Mouse (Mus musculus) gastrocnemius, postnatal 10 days (tissue): ENCODE measurements at regions not wholly inside any gene's neighbourhood (a gene's known extent, or its start where the extent isn't known, plus 50 kb on each side); places are given as distances from the start of the nearest gene placed in this dataset.

Experiments
- DNase-seq: peaks from one replicate; pipeline ENCODE4 v3.0.0; 2021; ENCODE audit warnings: mixed read lengths

DNA sequence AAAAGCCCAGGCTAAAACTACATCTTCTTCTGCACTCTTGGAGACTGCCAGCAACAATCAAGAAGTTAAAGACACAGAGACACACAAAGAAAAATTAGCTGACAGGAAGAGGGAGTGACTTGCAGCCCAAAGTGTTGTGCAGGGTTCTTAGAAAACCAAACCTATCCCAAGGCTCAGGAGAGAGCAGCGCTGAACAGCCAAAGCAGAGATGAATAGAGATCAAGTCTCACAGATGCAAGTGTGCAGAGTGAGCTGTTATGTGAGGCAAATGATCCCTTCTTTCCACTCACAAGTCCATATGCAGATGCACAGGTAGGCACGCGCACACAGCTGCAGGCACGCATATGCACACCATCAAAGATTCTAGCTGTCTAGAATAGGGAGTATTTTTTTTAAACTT lies 318.0 kb upstream of the Npvf start:
- DNase-seq = no peak

DNA sequence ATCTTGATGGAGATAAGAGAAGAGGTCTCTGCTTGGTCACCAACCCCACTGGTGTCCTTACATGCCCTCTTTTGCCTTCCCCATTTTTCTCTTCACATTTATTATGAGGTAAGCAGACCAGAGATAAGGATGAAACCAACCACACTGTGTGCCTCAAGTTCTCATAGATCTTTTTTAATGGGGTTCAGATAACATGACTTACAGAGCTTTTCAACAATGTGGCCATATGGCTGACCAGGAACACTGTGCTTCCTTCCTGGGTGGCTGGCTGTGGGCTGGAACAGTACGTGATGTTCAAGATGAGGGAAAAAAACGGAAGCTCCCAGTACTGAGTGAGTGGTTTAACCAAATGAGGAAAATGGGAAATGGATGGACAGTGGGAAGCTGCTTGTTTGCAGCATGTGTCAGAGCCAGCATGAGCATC lies 319.0 kb upstream of the Npvf start:
- no peak for DNase-seq

DNA sequence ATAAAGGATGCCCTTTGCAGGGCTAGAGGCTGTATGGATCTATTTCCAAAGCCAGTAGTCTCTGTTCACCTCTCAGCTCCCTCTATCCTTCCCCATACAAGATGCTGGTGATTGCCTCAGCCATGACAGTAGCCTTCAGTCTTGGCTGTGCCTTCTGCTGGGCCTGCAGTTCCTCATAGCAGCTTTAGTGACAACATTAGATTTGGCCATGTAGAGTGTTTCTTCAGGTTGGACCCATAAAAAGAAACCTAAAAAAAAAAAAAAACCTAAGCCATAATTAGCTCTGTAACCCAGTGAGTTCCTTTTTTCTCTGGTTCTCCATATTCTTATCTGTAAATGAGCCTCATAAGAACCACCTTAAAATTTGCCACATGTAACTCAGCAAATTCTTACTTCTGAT lies 319.6 kb upstream of the Npvf start:
- no peak for DNase-seq

DNA sequence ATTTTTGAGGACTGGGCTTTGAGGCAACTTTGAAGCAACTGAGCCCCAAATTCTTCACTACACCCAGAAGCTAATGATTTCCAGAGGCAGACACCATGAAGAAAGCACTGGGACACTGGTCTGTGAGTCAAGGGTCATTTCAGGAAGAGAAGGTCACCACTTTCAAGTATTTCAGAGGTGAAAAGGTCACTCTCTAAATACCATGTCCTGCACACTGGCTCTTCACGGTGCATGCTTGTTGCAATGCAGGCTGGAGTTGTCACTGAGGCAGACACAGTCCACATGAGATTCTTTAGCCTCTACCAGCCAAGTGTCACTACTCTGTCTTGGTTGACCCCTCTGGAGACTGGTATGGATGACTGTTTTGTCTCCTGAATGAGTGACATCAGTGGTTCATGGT lies 320.7 kb upstream of the Npvf start:
- DNase-seq = no peak

DNA sequence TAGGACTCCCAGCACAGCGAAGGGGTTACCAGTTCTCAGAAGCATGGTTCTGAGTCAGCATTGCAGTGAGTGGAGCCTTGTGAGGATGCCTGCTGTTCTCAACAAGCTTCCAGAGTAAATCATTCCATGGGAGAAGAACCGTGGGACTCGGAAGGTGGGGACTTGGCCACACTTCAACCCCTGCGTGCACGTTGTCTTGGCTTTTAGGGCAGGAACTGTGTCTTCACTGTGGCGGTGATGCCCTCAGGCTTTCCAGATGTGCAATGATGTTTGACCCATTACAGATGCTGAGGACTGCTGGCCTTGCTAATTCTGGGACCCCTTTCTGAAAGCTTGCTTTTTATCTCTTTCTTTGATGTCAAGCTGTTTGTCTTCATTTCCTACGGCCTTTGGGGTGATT lies 322.7 kb upstream of the Npvf start:
- no peak for DNase-seq

DNA sequence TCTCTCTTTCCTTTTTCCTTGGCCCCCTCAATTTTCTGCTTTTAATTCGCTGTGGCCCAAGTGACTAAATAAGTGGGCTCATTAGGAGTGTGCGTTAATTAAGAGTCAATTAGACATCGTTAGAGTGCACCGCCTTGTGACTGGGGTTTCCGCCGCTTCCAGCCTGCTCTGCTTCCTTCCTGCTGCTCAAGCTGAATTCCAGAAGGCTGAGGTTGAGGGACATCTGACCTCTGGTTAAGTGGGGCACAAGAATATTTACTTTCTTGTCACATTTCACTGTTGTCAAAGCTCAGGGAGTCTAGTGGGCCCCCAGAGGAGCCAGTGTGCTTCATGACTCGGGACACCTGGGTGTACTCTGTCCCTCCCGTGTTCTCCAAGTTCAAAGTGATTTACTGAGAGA lies 323.1 kb upstream of the Npvf start:
- no peak for DNase-seq

DNA sequence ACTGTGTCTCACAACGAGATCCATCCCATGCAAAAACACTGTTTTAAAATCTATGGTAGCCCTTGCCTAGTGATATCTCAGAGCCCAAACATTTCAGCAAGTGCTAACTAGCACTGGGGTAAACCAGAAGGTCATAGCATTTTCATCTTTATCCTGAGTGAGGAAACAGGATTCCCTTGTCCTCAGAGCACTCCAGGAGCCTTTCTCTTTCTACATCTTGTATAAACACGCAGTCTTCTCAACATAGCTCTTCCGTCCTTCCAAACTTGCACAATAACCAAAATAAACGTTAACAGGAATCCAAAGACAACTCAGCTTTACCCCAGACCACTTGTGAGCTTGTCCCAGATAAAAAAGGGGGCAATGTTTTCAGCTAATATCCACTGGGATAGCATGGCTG lies 323.8 kb upstream of the Npvf start:
- DNase-seq = no peak

DNA sequence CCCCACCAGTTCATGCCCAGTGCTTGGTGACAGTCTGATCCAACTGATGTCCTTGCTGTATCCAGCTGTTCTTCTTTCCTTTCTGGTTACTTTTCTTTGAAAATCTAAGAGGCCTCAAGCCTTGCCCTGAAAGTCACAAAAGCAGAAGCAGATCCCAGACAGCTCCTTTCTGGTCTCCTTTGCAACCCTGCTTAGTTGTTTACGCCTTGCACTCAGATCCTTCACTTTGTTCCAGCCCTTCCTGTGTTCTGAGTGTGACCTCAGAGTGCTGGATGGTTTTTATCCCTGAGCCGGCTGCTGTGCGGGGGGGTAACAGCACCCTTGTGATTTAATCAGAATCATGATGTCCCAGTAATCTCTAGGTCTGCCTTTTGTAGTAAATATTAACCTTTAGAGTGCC lies 324.3 kb upstream of the Npvf start:
- DNase-seq = no peak

DNA sequence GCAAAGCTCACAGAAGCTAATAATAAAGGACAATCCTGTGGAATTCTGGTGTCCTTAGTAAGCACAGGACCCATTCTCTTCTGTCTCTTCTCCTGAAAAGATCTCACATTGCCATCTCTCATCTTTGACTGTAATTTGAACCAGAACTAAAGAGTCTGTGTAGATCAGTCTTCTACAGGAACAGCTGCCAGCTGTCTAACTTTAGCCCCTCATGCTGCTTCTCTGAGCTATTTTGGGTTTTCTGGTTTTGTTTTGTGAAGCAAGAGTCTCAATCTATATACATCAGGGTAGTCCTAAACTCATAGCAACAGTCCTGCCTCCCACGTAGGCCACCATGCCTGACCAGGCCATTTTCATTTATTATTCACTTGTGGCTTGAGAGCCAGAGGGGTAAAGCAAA lies 325.5 kb upstream of the Npvf start:
- DNase-seq = no peak

DNA sequence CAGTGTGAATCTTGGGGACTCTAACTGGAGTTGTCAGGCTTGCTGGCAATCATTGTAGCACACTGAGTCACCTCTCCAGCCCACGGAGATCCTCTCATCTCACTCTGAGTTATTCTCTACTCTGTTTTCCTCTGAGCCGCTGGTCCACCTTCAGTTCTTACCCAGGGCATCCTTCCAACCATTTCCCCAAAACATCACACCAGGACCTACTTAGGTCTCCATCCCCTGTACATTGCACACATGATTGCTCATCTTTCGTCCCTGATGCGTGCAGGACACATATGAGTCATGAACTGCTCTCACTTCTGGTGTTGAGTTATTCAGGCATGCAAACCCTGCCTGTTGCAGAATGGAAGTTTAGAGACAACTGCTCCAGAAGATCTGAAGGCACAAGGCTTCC lies 326.1 kb upstream of the Npvf start:
- no peak for DNase-seq

DNA sequence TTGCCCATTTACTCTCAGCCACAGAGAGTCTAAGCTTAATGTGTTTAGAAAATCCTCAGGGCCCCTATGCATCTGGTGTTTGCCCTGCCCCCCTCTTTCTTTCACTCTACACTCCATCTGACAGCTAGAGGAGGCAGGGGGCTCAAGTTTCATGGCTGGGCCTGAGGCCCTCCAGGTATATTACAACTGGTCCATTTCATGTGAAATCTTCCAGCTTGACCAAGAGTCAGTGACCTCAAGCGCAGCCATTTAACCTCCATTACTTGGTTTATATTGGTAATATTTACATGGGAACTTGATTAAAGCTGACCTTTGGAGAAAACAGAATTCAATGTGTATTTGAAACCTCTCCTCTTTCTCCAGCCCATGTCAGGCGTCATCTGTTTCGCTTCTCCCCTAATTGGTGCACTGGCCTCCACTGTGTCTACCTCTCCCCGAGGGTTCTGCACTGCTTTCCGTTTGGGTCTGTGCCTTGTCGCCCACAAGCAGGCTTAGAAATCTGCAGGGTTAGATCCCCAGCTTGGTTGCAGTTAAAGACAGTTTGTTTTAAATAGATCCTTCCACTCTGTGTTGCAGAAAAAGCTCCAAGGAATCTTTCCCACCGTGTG lies 327.6 kb upstream of the Npvf start:
- no peak for DNase-seq

DNA sequence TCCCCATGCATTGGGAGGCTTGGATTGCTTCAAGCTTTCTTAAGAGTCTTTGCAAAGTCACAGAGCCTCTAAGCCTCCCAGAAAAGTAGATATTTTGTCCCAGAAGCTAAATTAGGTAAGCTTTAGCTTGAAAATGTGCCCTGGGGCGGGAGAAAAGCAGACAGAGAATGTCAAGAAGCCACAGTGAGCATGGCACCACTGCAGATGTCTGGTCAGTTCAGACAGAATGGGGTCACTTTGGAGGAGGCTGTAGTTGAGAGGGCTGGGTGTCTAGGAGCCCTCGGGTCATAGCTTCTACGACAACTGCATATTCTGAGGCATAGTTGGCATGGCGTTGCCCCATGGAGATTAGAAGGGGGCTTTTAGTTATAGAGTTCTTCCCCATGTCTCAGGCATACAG lies 328.6 kb upstream of the Npvf start:
- DNase-seq = no peak

DNA sequence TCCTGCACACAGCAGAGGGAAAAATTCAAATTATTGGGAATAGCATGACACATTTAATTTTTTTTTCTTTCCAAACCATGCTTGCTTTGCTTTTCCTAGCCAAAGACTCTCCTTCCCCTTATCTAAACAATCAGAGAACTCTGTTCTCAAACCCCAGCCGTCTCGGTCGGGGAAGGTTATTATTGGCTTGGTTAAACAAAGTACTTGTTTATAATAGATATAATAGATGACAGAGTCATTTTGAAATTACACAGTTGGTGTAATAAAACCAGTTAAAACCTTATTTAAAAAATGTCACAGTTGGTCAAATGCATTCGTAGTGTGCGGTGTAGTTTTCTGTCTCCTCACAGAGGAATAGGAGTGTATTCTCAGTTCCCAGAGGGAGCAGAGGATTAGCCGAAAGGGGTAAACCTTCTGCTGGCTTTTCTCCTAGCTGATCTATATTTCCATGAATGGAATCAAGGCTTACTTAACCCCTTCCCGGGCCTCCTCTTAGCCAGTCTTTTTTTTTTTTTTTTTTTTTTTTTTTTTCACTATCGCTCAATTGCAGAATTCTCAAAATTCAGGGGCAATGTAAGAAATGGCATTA lies 329.4 kb upstream of the Npvf start:
- no peak for DNase-seq

DNA sequence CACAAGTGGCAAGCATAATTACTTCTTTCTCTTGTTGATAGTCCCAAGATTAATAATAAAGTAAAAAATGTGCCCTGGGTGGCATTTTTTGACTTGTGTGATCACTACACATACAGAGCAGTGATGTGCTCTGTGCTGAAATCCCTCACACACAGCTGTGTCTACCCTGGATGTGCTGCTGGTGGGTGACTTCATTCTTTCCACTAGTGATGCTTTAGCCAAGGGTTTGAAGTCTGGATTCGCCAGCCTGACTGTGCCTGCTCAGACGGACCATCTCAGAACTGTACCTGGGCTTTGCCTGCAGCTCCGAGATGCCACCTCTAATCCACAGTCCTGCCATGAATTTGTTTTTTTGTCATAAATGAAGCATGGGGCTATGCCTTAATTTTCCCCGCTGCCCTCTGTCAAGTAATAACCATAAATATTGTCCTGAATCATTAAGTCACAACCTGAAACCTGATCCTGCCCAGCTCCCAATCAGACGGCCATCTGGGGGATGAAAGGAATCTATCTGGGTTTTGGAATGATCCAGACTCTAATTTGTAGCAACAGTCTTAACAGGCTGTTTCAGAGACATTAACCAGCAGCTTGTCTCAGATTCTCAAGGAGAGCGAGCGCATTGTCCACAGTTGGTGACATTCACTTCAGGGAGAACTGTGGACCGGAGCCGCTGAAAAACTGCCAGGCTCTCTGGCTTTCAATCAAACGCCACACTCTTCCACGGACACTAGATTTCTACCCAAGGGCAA lies 330.1 kb upstream of the Npvf start:
- DNase-seq = no peak

DNA sequence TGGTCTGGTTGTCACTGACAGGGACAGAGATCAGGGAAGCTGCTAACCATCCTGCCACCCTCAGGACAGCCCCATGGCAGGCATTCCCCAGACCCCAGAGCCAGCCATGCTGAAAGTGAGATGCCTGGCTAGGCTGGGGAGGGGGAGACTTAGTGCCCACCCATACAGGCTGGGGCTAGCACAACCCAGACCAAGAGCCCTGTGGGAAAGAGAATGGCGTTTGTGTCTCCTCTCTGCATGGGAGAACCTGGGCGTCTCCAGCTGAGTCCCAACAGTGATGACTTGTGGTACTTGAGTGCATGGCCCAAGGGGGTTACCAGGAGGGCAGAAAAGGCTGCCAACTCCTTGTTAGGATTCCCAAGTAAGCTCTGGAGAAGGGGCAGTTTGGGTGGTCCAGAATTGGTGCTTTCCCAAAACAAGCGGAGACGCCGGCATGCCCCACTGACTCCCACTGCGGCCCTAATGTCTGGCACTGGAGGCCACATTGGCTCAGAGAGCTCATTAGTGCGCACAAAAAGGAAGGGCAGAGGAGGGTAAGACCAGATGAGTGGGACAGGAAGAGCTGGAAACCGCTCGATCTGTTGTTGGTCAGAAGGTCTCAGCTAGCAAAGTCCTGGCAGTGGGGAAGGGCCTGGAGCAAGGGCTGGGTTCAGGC lies 332.2 kb upstream of the Npvf start:
- DNase-seq = no peak

DNA sequence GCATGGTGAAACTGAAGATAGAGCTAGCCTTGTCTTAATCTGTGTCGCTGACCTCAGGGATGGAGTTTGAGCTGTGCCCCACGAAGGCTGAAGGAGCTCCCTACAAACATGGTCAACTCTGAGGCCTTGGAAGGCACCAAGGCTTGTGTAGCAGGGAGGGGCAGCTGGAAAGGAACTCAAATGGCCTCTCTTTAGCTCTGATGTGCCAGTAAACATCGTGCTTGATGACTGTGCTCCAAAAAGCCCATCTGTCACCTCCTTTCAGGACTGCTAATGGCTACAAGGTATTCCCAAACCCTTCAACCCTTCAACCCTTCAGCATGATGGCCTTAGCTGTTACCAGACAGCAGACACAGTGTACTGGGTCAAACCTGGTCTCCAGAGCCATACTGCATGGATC lies 334.3 kb upstream of the Npvf start:
- no peak for DNase-seq

DNA sequence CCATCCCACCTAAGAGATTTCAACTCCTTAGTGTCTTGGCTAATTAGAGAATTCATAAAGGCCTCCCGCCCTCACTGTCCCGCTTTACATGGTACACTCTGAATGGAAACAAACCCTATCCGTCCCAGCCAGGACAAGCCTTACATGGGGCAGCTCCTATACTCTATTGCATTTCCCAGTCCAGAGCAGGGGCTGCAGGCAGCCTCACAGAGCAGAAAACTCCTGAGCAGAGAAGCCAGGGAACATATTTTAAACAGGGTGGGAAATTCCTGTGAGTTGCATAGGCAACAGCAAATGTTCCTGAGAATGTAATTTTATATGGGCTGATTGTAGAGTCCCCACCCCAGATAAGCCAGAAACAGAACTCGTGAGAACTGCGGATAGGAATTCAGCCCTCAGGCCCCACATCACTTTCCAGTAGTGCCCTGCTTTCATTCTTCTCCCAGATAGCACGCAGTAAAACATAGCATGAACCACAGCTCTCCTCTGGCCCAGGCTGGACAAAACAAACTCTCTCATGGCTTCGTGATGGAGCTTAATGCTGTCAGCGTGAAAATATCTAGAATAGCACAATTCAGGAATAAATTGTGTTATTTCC lies 337.4 kb upstream of the Npvf start:
- DNase-seq = no peak

DNA sequence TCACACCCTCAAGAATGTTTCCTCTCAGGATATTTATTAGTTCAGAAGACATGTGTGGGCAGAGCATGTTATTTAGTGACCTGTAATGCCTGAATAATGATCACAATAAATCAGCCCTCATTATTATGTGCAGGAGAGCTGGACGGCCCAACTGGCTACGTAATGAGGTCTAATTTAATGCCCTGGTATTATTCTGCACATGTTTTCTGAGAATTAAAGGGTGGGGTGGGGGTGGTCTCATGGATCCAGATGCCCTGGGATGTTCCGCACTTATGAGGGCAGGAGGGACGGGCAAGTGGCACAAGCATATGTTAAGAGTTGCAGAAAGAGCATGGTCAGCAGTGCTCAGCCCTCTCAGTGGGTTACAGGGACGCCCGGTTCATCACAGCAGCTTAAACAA lies 339.7 kb upstream of the Npvf start:
- DNase-seq = no peak

DNA sequence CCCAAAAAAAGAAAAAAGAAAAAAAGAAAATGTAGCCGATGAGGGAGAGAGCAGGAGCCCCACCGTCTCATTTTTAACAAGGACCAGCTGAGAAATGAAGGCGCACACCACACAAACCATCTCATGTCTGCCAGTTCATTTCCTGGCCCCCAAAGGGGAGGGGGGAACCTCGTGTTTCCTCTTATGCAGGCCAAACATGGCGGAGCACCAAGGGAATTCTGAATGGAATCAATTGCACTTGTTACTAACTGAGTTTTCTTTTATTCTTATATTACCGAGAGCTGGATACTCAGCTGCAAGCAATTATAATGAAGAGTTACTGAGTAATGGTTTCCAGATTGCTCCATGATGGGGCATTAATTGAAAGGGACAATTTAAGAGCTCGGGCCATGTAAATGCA lies 348.5 kb upstream of the Npvf start:
- peak; percentile 27 for DNase-seq

DNA sequence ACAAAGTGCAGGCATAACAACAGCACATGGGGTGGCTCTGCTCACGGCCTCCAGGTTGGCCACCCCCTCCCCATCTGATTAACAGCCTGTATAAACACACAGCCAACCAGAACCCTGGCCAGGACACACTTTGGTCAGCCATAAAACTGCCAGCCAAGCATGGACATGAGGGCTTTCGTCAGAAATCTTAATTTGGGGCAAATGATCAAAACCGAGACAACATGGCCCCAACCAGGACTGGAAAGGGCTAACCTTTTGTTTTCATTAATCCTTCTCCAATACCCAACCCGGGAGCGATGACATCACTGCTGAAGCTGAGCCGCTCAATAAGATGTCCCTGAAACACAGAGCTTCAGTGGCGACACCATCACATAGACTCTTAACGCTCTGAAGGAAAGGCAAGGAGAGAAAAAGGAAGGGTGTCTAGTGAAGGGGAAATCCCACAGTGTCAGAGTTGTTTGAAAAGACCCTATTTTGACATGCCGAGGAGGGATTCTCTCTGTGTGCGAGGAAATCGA lies 351.9 kb upstream of the Npvf start:
- DNase-seq = no peak

DNA sequence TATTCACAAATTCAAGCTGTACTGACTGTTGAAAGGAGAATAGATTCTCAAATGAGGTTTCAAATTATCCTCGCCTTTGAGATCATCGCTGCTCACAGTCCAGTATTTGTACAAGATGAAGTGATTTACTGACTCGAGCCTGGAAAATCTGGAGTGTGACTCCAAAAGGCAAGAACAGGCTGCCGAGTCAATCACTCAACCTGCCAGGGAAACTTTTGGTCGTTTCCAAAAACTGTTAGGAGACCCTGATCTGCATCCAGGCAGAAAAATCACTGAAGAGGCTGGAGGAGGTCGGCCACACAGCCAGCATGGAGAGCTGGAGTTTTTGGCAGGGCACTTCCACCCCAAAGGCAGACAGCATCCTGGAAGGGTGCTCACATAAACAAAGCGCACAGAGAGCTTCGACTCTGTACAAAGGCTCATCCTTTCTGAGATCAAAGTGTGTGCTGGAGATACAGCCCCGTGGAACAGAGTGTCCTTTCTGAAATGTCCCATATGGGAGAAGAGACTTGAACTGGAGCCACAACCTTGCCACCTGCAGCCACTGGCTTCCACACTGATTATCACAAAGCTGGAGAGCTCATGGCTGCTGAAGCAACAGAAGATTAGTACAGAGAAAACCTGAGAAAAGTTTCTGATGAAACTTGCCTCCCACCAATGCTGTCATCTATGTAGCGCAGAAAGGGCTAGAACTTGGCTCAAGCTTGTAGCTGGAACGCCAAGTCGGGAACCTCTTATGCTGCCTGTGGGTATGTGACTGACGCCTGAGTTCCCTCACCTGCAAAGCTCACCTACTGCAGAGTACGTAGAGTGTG lies 355.5 kb upstream of the Npvf start:
- DNase-seq = no peak

DNA sequence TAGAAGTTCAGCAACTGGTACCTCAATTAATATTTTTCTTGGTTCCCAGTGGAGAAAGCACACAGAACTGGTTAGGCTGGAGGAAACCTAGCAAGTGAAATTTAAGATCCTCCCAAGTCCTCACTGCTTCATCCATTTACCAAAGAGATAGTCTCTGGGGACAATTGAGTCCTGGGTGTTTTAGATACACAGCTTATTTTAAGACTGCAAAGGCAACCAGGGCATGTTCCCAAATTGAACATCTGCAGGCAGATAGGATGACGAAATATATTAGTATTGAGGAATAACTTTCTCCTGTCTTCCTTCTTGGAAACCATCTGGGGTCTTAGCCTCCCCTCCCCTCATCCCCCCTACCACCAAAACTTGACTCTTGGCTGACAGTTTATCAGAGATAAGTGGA lies 356.3 kb upstream of the Npvf start:
- DNase-seq = no peak
